Mouse (Mus musculus) G1E (cell line): ENCODE measurements around the gene Mrpl36.

Experiments used
- CTCF ChIP-seq: IDR thresholded peaks from 2 replicates; pipeline ENCODE4 v1.5.1; 2012; ENCODE audit warnings: low read depth, low read length, inconsistent platforms, mixed read lengths
- GATA1 ChIP-seq: IDR thresholded peaks from 2 replicates; pipeline ENCODE4 v1.6.1; 2012; ENCODE audit warnings: borderline replicate concordance, low read length, inconsistent platforms, mixed read lengths
- GATA2 ChIP-seq: IDR thresholded peaks from 2 replicates; pipeline ENCODE4 v1.6.1; 2012; ENCODE audit warnings: low read depth, low read length, inconsistent platforms, borderline replicate concordance
- POLR2AphosphoS5 ChIP-seq: IDR thresholded peaks from 2 replicates; pipeline ENCODE4 v1.6.1; 2012; ENCODE audit warnings: low read depth, low read length, inconsistent platforms; ENCODE audit not compliant: insufficient replicate concordance
- TAL1 ChIP-seq: conservative IDR thresholded peaks from 2 replicates; pipeline ENCODE4 v1.6.1; 2012; ENCODE audit warnings: low read depth, low read length, inconsistent platforms, mixed read lengths

- TF ChIP-seq CTCF (no peak), GATA1 (no peak), TAL1 (no peak), POLR2AphosphoS5 (no peak), GATA2 (no peak)
These were observed 18.0 kb upstream of the Mrpl36 start for GRCm38 (mm10) chr13:73310183-73310929.
